Mouse (Mus musculus) cerebellum, adult 2 months (tissue): ENCODE data around the gene Adora2a. TPM values are rescaled to one million over a fixed set of nuclear protein-coding genes. Genes with fewer than 3 reads are reported as not detected.

Experiments used
- DNase-seq, 2 experiments: peaks; one replicate each; pipeline ENCODE4 v3.0.0; 2021
- H3K27ac ChIP-seq: fragments of 200-500 bp; 2 replicates; pipeline ENCODE4 v1.5.1; 2012; ENCODE audit warnings: low read length, control low read depth, inconsistent platforms; ENCODE audit not compliant: insufficient read depth
- H3K27me3 ChIP-seq: fragments of 200-500 bp; 2 replicates; pipeline ENCODE4 v1.6.1; 2012; ENCODE audit warnings: inconsistent platforms, mild to moderate bottlenecking, low read length, moderate library complexity; ENCODE audit not compliant: control insufficient read depth, insufficient read depth
- H3K4me1 ChIP-seq: fragments of 200-500 bp; 2 replicates; pipeline ENCODE4 v1.6.1; 2011; ENCODE audit warnings: low read length; ENCODE audit not compliant: control insufficient read depth, insufficient read depth
- H3K4me3 ChIP-seq: fragments of 200-500 bp; replicated peaks from 2 replicates; pipeline ENCODE3; 2011; ENCODE audit warnings: mild to moderate bottlenecking, low read depth, low read length, control low read depth; ENCODE audit not compliant: insufficient read depth
- CTCF ChIP-seq: fragments of 200-500 bp; IDR thresholded peaks from 2 replicates; pipeline ENCODE4 v1.5.1; 2011; ENCODE audit warnings: low read depth, mild to moderate bottlenecking, control low read depth, low read length, moderate library complexity, borderline replicate concordance; ENCODE audit not compliant: insufficient read depth
- POLR2A ChIP-seq: fragments of 200-500 bp; IDR thresholded peaks from 2 replicates; pipeline ENCODE4 v1.6.1; 2011; ENCODE audit warnings: low read length, control low read depth, borderline replicate concordance; ENCODE audit not compliant: insufficient read depth
- WGBS: fragments of 180-500 bp; shearing (Covaris S2); methylation state at CpG from one replicate; pipeline ENCODE4 v1.1.7; 2018; 5-methylcytosine and 5-hydroxymethylcytosine counted together
- polyA plus RNA-seq: library from polyadenylated mRNA; depleted of rRNA; stranded (reverse); fragments of >200 nt; gene quantifications from 2 replicates; pipeline ENCODE4 v1.2.3, GENCODE M21; 2012

The Adora2a gene
- polyA plus RNA-seq, 1 experiment: 2.5 TPM

GRCm38 (mm10) chr10:75314190-75314980 lies 2.3 kb upstream of the Adora2a start:
- DNase-seq: no peak
- H3K27me3 ChIP-seq: no peaks in the 10 kb centered on the region; the same call in 1 of the 2 replicates
- 66% methylated on average over 6 of the region's 6 CpGs for WGBS
- no peak overlapping the region for H3K4me3 ChIP-seq
- no peak overlapping the region for H3K27ac ChIP-seq
- 0 out of 2 replicates have a peak, but pooled peaks cover 3% of the 10 kb centered on the region for H3K4me1 ChIP-seq
- TF ChIP-seq CTCF: no peak
- no peak for TF ChIP-seq POLR2A

GRCm38 (mm10) chr10:75315756-75316155 lies 921 bp upstream of the Adora2a start:
- 0 out of 2 replicates have a peak, but pooled peaks cover 3% of the 10 kb centered on the region for H3K4me1 ChIP-seq
- H3K27ac ChIP-seq: no peak overlapping the region
- no peak overlapping the region for H3K4me3 ChIP-seq
- TF ChIP-seq POLR2A (no peak), CTCF (no peak)
- no peaks in the 10 kb centered on the region; the same call in 1 of the 2 replicates for H3K27me3 ChIP-seq
- peak in 1 of 2 experiments; percentile 40 for DNase-seq
- WGBS: 20% methylated on average over 8 of the region's 8 CpGs

- DNase-seq: no peak
- WGBS: 10% methylated on average over 9 of the region's 9 CpGs
- no peak for TF ChIP-seq CTCF
- TF ChIP-seq POLR2A: no peak
- Histone ChIP-seq H3K27me3 (no peaks in the 10 kb centered on the region; the same call in 1 of the 2 replicates), H3K4me3 (no peak overlapping the region), H3K4me1 (0 out of 2 replicates have a peak, but pooled peaks cover 3% of the 10 kb centered on the region), H3K27ac (no peak overlapping the region)
Measured at GRCm38 (mm10) chr10:75316472-75316871, 205 bp upstream of the Adora2a start.

- H3K27me3 ChIP-seq: no peaks in the 10 kb centered on the region; the same call in 1 of the 2 replicates
- no peak overlapping the region for H3K4me3 ChIP-seq
- no peak overlapping the region for H3K27ac ChIP-seq
- WGBS: 1% methylated on average over 81 of the region's 81 CpGs
- TF ChIP-seq POLR2A (no peak), CTCF (peak; percentile 42; the same call in 1 of the 2 replicates)
- H3K4me1 ChIP-seq: 0 out of 2 replicates have a peak, but pooled peaks cover 3% of the 10 kb centered on the region
- peak; percentile 31 to 53 for DNase-seq
Measured at GRCm38 (mm10) chr10:75316908-75317761, 458 bp downstream of the Adora2a start.

GRCm38 (mm10) chr10:75318206-75318605 lies 1.5 kb downstream of the Adora2a start:
- H3K27me3 ChIP-seq: no peaks in the 10 kb centered on the region; the same call in 1 of the 2 replicates
- no peak overlapping the region for H3K27ac ChIP-seq
- no peak for DNase-seq
- H3K4me3 ChIP-seq: no peak overlapping the region
- H3K4me1 ChIP-seq: 0 out of 2 replicates have a peak, but pooled peaks cover 3% of the 10 kb centered on the region
- WGBS: 87% methylated on average over 6 of the region's 6 CpGs
- TF ChIP-seq CTCF: no peak
- TF ChIP-seq POLR2A: no peak

- Histone ChIP-seq H3K27me3 (no peaks in the 10 kb centered on the region; the same call in 1 of the 2 replicates), H3K27ac (no peak overlapping the region), H3K4me1 (0 out of 2 replicates have a peak, but pooled peaks cover 3% of the 10 kb centered on the region), H3K4me3 (no peak overlapping the region)
- 63% methylated on average over 4 of the region's 4 CpGs for WGBS
- no peak for DNase-seq
- TF ChIP-seq CTCF (no peak), POLR2A (no peak)
Measured at GRCm38 (mm10) chr10:75320321-75320720, 3.6 kb downstream of the Adora2a start.

GRCm38 (mm10) chr10:75322966-75323365 lies 6.3 kb downstream of the Adora2a start:
- H3K27ac ChIP-seq: no peak overlapping the region
- WGBS: 67% methylated on average over 6 of the region's 6 CpGs
- H3K4me3 ChIP-seq: no peak overlapping the region
- DNase-seq: no peak
- TF ChIP-seq POLR2A (no peak), CTCF (no peak)
- no peaks in the 10 kb centered on the region; the same call in 1 of the 2 replicates for H3K27me3 ChIP-seq
- H3K4me1 ChIP-seq: no peaks in the 10 kb centered on the region
